Mouse (Mus musculus) liver, embryonic 16.5 days (tissue): ENCODE measurements around the gene D630036H23Rik. TPM values are rescaled to one million over a fixed set of nuclear protein-coding genes. Genes with fewer than 3 reads are reported as not detected.
A peak's percentile ranks its signal among the peaks of the same experiment; 100 is the strongest.

Experiments
- ATAC-seq: fragments of 200-750 bp; cut with Nextera tagmentation; 2 replicates; pipeline ENCODE4 v1.8.0; 2017; ENCODE audit warnings: low read depth, mild to moderate bottlenecking, moderate number of reproducible peaks, moderate library complexity
- H3K27ac ChIP-seq: fragments of 300-500 bp; sonication (generic); 2 replicates; pipeline ENCODE4 v1.5.1; 2014; ENCODE audit warnings: mild to moderate bottlenecking, low read length
- H3K27me3 ChIP-seq: fragments of 300-500 bp; sonication (generic); 2 replicates; pipeline ENCODE4 v1.6.1; 2014; ENCODE audit warnings: low read depth, low read length, mixed read lengths; ENCODE audit not compliant: control insufficient read depth, insufficient read depth
- H3K36me3 ChIP-seq: fragments of 300-500 bp; sonication (generic); 2 replicates; pipeline ENCODE4 v1.6.1; 2014; ENCODE audit warnings: mild to moderate bottlenecking; ENCODE audit not compliant: control insufficient read depth, insufficient read depth
- H3K4me1 ChIP-seq: fragments of 300-500 bp; sonication (generic); 2 replicates; pipeline ENCODE4 v1.6.1; 2014; ENCODE audit warnings: low read depth, low read length, mixed read lengths; ENCODE audit not compliant: control insufficient read depth
- H3K4me2 ChIP-seq: fragments of 300-500 bp; sonication (generic); 2 replicates; pipeline ENCODE4 v1.6.1; 2014; ENCODE audit warnings: low read depth, low read length, mixed read lengths
- H3K4me3 ChIP-seq: fragments of 300-500 bp; sonication (generic); 2 replicates; pipeline ENCODE4 v1.5.1; 2014; ENCODE audit warnings: low read depth, mild to moderate bottlenecking, low read length
- H3K9ac ChIP-seq: fragments of 300-500 bp; sonication (generic); 2 replicates; pipeline ENCODE4 v1.6.1; 2014; ENCODE audit warnings: low read depth, low read length
- H3K9me3 ChIP-seq: fragments of 300-500 bp; sonication (generic); replicated peaks from 2 replicates; pipeline ENCODE4 v1.6.1; 2016; ENCODE audit warnings: low read length; ENCODE audit not compliant: control insufficient read depth
- WGBS: fragments of 180-500 bp; shearing (Covaris S2); extraction: QIAGEN DNeasy Blood & Tissue Kit; methylation state at CpG from one replicate; pipeline ENCODE4 v1.1.7; 2014; ENCODE audit not compliant: insufficient replicate concordance; 5-methylcytosine and 5-hydroxymethylcytosine counted together
- polyA plus RNA-seq: library from polyadenylated mRNA; unstranded; fragments of >200 nt; fragmentation: Nextera tagmentation; extraction: Ambion mirVana; gene quantifications from 2 replicates; pipeline ENCODE4 v1.2.1, GENCODE M21; 2015

D630036H23Rik gene
- polyA plus RNA-seq, result 0.20 and 0.34 TPM in 2 replicates

DNA sequence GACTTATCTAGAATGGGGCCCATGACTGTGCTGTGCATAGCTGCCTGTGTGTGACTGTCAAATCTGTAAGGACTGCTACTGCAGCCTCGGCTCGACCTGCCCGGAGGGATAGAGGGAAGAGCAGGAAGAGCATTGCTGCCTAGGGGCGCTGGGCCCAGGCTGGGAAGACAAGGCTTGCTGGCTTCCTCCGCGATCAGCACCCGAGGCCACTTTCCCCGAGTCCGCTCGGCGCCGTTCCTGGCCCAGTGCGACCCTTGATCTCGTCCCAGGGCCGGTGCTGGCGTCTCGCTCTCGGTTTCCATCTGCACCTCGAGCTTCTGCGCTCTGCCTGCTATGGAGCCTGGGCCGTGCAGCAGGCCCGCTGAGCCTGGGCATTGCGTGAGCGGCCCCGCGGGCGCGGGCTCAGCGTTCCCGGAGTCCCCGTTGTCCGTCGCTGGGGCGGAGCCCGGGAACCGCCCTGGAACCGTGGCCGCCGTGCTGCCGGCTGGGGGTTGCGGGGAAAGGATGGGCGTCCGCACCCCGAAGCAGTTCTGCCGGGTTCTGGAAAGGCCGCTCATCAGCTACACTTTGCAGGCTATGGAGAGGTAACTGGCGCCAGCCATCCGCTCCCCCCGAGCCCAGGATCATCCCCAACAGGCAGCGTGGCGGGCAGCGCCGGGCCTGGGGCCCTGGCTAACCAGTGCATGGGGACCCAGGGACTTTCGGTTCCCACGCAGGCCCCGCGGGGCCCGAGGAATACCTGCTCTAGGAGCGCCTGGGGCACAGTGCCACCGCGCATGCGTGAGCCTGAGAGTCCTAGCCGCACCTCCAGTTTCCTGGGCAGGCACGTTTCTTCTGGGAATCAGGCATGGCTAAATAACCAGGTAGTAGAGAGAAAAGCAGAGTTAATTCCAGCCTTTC is at the start of gene D630036H23Rik, which contains the start of gene Ispd:
Gene D630036H23Rik, minus strand, starts transcription at position 741 of the 900 bp plus-strand sequence.
Gene Ispd, plus strand, starts transcription at position 10 of the 900 bp plus-strand sequence.
- peak within 1 kb of the TSS; percentile 78 for H3K27ac ChIP-seq
- H3K4me3 ChIP-seq, result peak within 1 kb of the TSS; percentile 70
- H3K27me3 ChIP-seq, result no peaks in the 10 kb centered on the region
- ATAC-seq, result peak; percentile 91
- under 1% methylated on average over 64 of the region's 64 CpGs for WGBS
- no peaks in the 10 kb centered on the region for H3K36me3 ChIP-seq
- peak within 1 kb of the TSS; percentile 78 for H3K4me2 ChIP-seq
- peaks cover 3% of the 10 kb centered on the region for H3K4me1 ChIP-seq
- no peaks in the 10 kb centered on the region for H3K9me3 ChIP-seq
- H3K9ac ChIP-seq, result peak within 1 kb of the TSS; percentile 76

DNA sequence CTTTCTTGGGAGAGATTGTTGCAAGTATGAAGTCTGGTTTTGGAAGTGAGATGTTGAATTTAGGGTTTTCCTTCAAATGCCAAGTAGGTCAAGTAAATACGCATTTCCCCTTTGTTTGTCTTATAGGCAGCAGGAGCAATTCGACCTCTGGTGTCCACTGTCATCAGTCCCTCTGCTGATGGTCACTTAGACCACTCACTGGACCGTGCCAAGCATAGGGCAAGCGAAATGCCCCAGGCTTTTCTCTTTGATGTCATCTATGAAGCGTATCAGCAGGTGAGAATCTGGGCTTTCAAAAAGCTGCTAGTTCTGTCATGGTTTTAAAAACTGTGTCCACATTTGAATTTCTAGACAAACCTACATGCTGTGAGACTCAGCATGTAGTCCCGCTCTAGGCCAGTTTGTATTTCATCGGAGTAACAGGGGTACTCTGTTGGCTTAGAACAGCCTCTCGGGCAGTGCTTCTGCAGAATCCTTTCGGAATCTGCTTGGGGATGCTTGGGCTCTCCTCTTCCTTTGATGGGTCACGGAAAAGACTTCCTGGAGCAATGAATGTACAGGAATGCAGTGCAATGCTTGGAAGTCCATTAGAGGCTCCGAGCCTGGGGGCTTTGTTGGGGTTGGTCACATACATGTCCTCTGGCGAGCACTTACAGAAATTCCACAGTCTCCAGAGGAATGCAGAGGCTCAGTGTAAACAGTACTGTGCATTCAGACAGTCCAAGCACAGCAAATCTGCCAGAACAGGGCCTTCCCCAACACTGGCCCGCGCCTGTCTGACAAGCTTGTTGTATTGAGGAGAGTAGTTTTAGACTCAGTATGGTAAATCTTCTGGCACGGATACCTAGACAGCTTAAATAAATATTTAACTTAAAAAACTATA is 44.4 kb upstream of the D630036H23Rik start:
- no peaks in the 10 kb centered on the region for H3K4me1 ChIP-seq
- no peak overlapping the region for H3K4me3 ChIP-seq
- no peak overlapping the region for H3K4me2 ChIP-seq
- no peaks in the 10 kb centered on the region for H3K27me3 ChIP-seq
- WGBS, result 67% methylated on average over 15 of the region's 15 CpGs
- H3K9ac ChIP-seq, result no peak overlapping the region
- no peaks in the 10 kb centered on the region for H3K36me3 ChIP-seq
- H3K27ac ChIP-seq, result no peak overlapping the region
- no peaks in the 10 kb centered on the region for H3K9me3 ChIP-seq
- no peak for ATAC-seq

DNA sequence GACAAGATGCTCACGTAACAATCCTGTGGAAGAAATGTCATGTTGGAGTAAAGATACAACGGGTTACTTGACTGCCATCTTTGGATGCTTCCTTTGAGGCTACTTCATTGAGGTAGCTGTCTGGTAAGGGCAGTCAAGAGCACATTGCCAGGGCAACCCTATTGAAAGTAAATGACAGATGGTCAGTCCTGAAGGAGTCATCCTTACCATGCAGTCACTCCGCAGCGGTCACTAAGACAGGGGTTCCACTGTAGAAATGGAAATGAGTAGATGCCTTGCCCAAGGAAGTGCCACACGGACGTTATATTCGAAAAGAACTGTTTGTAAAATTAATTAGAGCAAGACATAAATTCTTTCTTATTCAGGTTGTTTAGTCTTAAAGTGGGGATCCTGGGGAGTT is 43.3 kb upstream of the D630036H23Rik start:
- ATAC-seq, result no peak
- no peaks in the 10 kb centered on the region for H3K36me3 ChIP-seq
- no peak overlapping the region for H3K9ac ChIP-seq
- H3K9me3 ChIP-seq, result no peaks in the 10 kb centered on the region
- no peak overlapping the region for H3K4me3 ChIP-seq
- H3K4me1 ChIP-seq, result no peaks in the 10 kb centered on the region
- H3K27me3 ChIP-seq, result no peaks in the 10 kb centered on the region
- WGBS, result 73% methylated on average over 7 of the region's 7 CpGs
- H3K4me2 ChIP-seq, result no peak overlapping the region
- no peak overlapping the region for H3K27ac ChIP-seq

DNA sequence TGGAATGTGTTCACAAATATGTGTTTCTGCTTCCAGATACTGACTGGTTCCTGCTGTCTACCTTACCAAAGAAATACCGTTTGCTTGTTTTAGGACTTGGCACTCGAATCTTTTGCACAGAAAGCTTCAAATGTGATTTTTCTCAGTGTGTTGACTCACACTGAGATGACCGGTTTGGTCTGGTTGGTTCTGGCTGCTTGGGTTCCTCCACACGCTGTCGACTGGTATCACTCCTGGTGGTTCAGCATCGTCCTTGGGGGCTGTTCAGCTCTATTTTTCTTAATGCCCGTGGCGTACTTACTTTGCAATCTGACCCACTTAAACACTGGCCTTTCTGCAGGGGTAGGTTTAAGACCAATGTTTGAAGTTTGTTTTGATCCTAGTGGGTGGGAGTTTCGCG is 41.7 kb upstream of the D630036H23Rik start:
- Histone ChIP-seq H3K9ac (no peak overlapping the region), H3K4me3 (no peak overlapping the region), H3K27ac (no peak overlapping the region), H3K4me1 (no peaks in the 10 kb centered on the region), H3K4me2 (no peak overlapping the region), H3K27me3 (no peaks in the 10 kb centered on the region), H3K9me3 (no peaks in the 10 kb centered on the region), H3K36me3 (no peaks in the 10 kb centered on the region)
- 75% methylated on average over 10 of the region's 10 CpGs for WGBS
- no peak for ATAC-seq

DNA sequence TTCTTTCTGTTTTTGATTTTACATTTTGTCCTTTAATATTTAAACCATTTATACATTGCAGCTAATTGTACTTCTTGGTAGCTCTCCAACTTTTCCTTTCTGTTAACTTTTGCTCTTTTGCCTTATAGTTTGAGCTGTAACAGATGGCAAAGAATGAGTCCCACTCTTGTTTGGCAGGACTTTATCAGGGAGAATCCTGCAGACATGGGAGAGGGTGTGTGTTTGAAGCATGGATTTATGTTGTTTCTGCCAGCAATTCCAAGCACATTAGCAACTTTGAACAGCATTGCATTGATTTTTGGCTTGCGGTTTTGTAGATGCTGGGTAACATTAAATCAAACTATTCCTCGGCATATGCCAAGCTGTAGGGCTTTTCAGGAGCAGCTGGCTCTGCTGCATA is 13.1 kb upstream of the D630036H23Rik start:
- Histone ChIP-seq H3K4me1 (no peaks in the 10 kb centered on the region), H3K27me3 (no peaks in the 10 kb centered on the region), H3K36me3 (no peaks in the 10 kb centered on the region), H3K27ac (no peak overlapping the region), H3K4me3 (no peak overlapping the region), H3K4me2 (no peak overlapping the region), H3K9ac (no peak overlapping the region), H3K9me3 (no peaks in the 10 kb centered on the region)
- no peak for ATAC-seq
- WGBS, result 71% methylated on average over 2 of the region's 2 CpGs

DNA sequence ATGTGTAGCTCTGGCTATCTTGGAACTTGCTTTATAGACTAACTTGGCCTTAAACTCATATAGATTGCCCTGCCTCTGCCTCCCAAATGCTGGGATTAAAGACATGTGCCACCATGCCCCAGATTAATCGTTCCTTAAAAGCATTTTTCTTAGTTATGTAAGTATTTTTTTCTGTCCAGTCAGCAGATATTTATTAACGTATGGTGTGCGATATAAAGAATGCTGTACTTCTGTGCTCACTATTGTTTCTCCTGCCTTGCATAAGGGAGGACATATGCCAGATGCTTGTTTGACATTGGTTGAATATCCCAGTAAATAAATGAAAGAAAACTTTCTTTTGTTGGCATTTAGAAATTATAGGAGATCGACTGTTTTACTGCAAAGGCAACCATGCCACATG is 5.0 kb upstream of the D630036H23Rik start:
- Histone ChIP-seq H3K9me3 (no peaks in the 10 kb centered on the region), H3K9ac (no peak overlapping the region), H3K36me3 (no peaks in the 10 kb centered on the region), H3K4me1 (no peaks in the 10 kb centered on the region; the same call in 1 of the 2 replicates), H3K4me3 (no peak overlapping the region), H3K27ac (no peak overlapping the region), H3K4me2 (no peak overlapping the region), H3K27me3 (no peaks in the 10 kb centered on the region)
- 76% methylated on average over 4 of the region's 4 CpGs for WGBS
- ATAC-seq, result no peak

DNA sequence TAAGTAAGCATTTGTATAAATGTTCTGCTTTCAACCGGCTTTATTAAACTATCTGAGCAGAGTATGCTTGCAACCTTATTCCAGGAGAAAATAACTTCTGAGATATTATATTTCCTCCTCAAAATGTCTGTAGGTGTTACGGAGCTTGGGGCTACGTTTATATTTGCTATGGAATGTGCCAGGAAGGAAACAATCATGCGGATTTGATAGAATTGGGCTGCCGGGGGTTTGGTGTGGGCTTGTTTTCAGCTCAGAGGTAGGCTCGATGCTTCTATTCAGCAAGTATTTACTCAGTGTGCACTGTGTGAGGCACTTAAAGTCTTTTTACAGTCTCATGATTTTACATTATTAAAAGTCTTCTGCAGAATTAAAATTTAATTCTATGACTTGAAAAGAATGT is 3.4 kb upstream of the D630036H23Rik start:
- Histone ChIP-seq H3K4me1 (peaks cover 3% of the 10 kb centered on the region), H3K36me3 (no peaks in the 10 kb centered on the region), H3K27ac (no peak overlapping the region), H3K9ac (no peak overlapping the region), H3K4me2 (no peak overlapping the region), H3K9me3 (no peaks in the 10 kb centered on the region), H3K27me3 (no peaks in the 10 kb centered on the region), H3K4me3 (no peak overlapping the region)
- ATAC-seq, result no peak
- WGBS, result 63% methylated on average over 6 of the region's 6 CpGs

DNA sequence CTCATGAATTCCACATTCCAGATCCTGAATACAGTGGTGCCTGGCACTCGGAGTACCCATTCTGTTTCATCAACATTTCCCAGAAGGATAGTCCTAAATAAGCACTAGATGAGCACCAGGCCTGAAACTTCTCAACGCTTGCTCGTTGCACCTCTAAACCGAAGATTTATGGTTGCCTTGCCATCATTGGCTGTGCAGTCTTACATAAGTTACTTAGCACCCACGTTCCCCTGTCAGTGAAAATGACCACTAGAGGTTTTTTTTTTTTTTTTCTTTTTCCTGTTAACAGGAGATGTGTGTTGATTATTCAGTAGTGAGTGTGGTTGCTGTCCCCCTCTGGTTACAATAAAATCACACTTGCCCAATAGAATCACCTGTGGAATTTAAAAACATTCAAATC is 1.2 kb downstream of the D630036H23Rik start:
- WGBS, result 48% methylated on average over 5 of the region's 5 CpGs
- H3K4me3 ChIP-seq, result no peak overlapping the region
- no peaks in the 10 kb centered on the region for H3K36me3 ChIP-seq
- H3K4me1 ChIP-seq, result peaks cover 3% of the 10 kb centered on the region
- H3K27ac ChIP-seq, result no peak overlapping the region
- peak overlapping the region; percentile 78 for H3K4me2 ChIP-seq
- H3K9me3 ChIP-seq, result no peaks in the 10 kb centered on the region
- no peak for ATAC-seq
- no peaks in the 10 kb centered on the region for H3K27me3 ChIP-seq
- H3K9ac ChIP-seq, result no peak overlapping the region
